Mouse (Mus musculus): ENCODE data around the gene Sec23ip. TPM values are rescaled to one million over a fixed set of nuclear protein-coding genes. Genes with fewer than 3 reads are reported as not detected.

Sec23ip gene
- polyA plus RNA-seq (2014; fragmentation: Illumina TruSeq; extraction: RNeasy Lipid Tissue Mini Kit (QIAGEN cat#74804); ENCODE audit: low read depth, low replicate concordance) = 28.7 TPM

GRCm38 (mm10) chr7:128744684-128745485 is at the start of gene Sec23ip:
Gene Sec23ip (plus strand): TSS chr7:128744943.

GRCm38 (mm10) chr7:128740334-128740733 is 4.4 kb upstream of the Sec23ip start, which contains the start of gene Mcmbp:
Gene Mcmbp (minus strand): TSS chr7:128740495.

Other genes with a start within 250 kb of the Sec23ip start
- gene Bag3, start 221.3 kb upstream of the Sec23ip start, polyA plus RNA-seq (2014; fragmentation: Illumina TruSeq; extraction: RNeasy Lipid Tissue Mini Kit (QIAGEN cat#74804); ENCODE audit: low read depth, low replicate concordance) = 51.8 TPM
- 15.6 TPM for gene Inpp5f, start 133.6 kb upstream of the Sec23ip start, polyA plus RNA-seq (2014; fragmentation: Illumina TruSeq; extraction: RNeasy Lipid Tissue Mini Kit (QIAGEN cat#74804); ENCODE audit: low read depth, low replicate concordance)
- 22.4 TPM for gene Mcmbp, start 4.4 kb upstream of the Sec23ip start, polyA plus RNA-seq (2014; fragmentation: Illumina TruSeq; extraction: RNeasy Lipid Tissue Mini Kit (QIAGEN cat#74804); ENCODE audit: low read depth, low replicate concordance)

Data from adipose tissue, adult 10 weeks (tissue).